Mouse (Mus musculus) spleen, adult 2 months (tissue): Measurements from ENCODE around the gene Fbrsl1. TPM values are rescaled to one million over a fixed set of nuclear protein-coding genes. Genes with fewer than 3 reads are reported as not detected.

Experiments used
- DNase-seq, 2 experiments: peaks; one replicate each; pipeline versions ENCODE4 v3.0.0 to v3.0.0-alpha.2; 2012 to 2021; ENCODE audit warnings: low spot score in 2 of 2, low read depth in 1 of 2
- H3K27ac ChIP-seq: fragments of 200-500 bp; 2 replicates; pipeline ENCODE4 v1.5.1; 2012; ENCODE audit warnings: low read length, inconsistent platforms; ENCODE audit not compliant: insufficient read depth
- H3K27me3 ChIP-seq: fragments of 200-500 bp; 2 replicates; pipeline ENCODE4 v1.6.1; 2012; ENCODE audit warnings: mild to moderate bottlenecking, moderate library complexity, low read length, inconsistent platforms; ENCODE audit not compliant: control insufficient read depth, insufficient read depth
- H3K36me3 ChIP-seq: fragments of 200-500 bp; 2 replicates; pipeline ENCODE4 v1.6.1; 2012; ENCODE audit warnings: mild to moderate bottlenecking, low read length, inconsistent platforms; ENCODE audit not compliant: control insufficient read depth, insufficient read depth
- H3K4me1 ChIP-seq: fragments of 200-500 bp; 2 replicates; pipeline ENCODE4 v1.6.1; 2011; ENCODE audit warnings: inconsistent platforms; ENCODE audit not compliant: control insufficient read depth, insufficient read depth, insufficient read length
- H3K4me3 ChIP-seq: fragments of 200-500 bp; 2 replicates; pipeline ENCODE4 v1.5.1; 2011; ENCODE audit warnings: mild to moderate bottlenecking, inconsistent platforms; ENCODE audit not compliant: insufficient read depth, insufficient read length; ENCODE audit errors: extremely low read depth
- CTCF ChIP-seq: fragments of 200-500 bp; IDR thresholded peaks from 2 replicates; pipeline ENCODE4 v1.5.1; 2011; ENCODE audit warnings: mild to moderate bottlenecking, inconsistent platforms; ENCODE audit not compliant: insufficient read depth, insufficient read length, insufficient replicate concordance; ENCODE audit errors: extremely low read depth
- POLR2A ChIP-seq: fragments of 200-500 bp; IDR thresholded peaks from 2 replicates; pipeline ENCODE4 v1.6.1; 2011; ENCODE audit warnings: low read depth, low read length, inconsistent platforms
- WGBS: fragments of 180-500 bp; shearing (Covaris S2); methylation state at CpG from one replicate; pipeline ENCODE4 v1.1.7; 2018; 5-methylcytosine and 5-hydroxymethylcytosine counted together
- polyA plus RNA-seq: library from polyadenylated mRNA; depleted of rRNA; stranded (reverse); fragments of >200 nt; gene quantifications from 2 replicates; pipeline ENCODE4 v1.2.3, GENCODE M21; 2012

Fbrsl1 gene
- polyA plus RNA-seq, 1 experiment, result 73.9 TPM

DNA sequence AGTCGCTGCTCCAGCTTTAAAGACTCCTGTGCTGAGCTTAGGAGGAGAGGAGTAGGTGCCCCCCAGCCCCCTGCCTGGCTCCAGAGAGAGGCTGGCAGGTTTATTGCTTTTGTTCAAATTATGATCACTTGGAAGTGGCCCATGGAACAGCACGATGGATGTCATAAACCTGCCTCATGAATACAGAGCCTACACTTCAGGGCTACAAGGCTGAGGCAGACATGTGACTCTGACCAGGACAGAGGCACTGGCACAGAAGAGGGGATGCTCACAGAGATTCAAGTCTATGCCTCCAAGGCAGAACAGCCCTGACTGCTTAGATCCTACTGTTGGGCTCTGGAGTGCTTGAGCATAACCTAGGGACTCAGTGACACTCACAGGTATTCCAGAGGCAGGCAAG is 39.3 kb downstream of the Fbrsl1 start:
- Histone ChIP-seq H3K4me3 (no peak overlapping the region), H3K27me3 (no peaks in the 10 kb centered on the region), H3K27ac (no peak overlapping the region), H3K36me3 (peaks cover 1% of the 10 kb centered on the region), H3K4me1 (no peaks in the 10 kb centered on the region)
- DNase-seq, result no peak
- TF ChIP-seq POLR2A, result no peak
- no peak for TF ChIP-seq CTCF
- WGBS, result 92% methylated on average over 2 of the region's 2 CpGs

DNA sequence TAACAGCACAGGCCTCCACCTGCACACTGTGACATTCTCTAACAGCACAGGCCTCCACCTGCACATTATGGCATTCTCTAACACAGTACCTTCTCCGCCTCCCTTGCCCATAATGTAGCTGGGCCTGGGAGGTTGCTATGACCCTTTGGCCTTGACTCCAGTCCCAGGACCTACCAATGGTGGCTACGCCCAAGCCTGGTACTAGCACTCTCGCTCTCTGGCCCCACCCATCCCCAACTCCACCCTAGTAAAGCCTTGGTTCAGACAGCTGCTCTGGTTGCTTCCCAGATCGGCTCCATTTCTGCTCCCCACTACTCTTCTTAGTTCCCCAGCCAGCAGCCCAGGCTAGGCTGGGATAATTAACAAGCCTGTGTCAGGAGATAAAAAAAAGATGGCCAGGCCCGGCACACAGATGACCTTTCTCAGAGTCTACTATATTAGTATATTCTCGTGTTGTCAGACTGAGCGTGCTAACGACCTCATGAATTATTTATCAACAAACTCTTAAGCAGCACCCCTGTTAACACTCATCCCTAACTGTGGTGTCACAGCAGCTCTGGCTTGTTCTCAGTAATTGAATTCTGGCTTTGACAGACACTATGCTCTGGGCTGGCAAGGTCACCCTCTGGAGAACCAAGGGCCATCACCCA is 42.1 kb downstream of the Fbrsl1 start:
- Histone ChIP-seq H3K27ac (no peak overlapping the region), H3K4me1 (no peaks in the 10 kb centered on the region), H3K36me3 (no peaks in the 10 kb centered on the region), H3K4me3 (no peak overlapping the region), H3K27me3 (no peaks in the 10 kb centered on the region)
- no peak for TF ChIP-seq POLR2A
- TF ChIP-seq CTCF, result no peak
- WGBS, result 91% methylated on average over 8 of the region's 8 CpGs
- no peak for DNase-seq

DNA sequence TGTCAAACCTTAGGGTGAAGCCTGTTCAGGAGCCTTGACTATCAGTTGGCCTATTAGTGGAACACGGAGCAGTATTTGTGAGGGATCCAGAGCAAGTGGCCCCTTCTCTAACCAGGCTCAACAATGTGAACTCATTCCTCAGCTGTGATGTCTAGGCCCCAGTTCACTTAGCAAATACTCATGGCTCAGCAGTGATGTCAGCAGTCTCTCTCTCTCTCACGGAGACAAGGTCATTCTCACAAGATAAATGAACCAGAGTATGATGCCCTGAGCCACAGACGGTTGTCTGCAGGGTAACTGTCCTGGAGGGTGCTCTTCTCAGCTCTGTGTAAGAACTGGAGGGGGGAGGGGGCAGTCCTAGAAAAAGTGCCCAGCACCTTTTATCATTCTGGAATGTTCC is 44.4 kb downstream of the Fbrsl1 start:
- DNase-seq, result no peak
- Histone ChIP-seq H3K27ac (no peak overlapping the region), H3K4me3 (no peak overlapping the region), H3K4me1 (no peaks in the 10 kb centered on the region), H3K27me3 (no peaks in the 10 kb centered on the region), H3K36me3 (no peaks in the 10 kb centered on the region)
- WGBS, result 82% methylated on average over 3 of the region's 3 CpGs
- TF ChIP-seq CTCF, result no peak
- TF ChIP-seq POLR2A, result no peak

DNA sequence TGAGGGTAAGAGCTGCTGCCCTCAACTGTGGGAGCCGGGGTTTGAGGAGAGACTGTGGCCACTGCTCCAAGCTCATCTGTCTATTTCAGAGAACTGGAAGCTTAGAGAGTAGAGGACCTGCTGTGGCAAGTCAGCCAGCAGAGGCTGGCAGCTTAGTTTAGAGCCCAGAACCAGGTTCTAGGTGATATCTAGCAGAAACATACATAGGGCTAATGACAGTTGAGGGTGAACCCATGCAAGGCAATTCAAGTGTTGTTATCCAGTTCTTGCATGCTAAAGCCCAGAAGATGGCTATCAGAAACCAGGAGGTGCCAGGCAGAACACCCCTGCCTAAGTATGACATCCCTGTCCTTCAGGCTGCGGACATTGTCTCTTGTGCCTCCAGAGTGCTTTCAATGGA is 45.7 kb downstream of the Fbrsl1 start:
- Histone ChIP-seq H3K4me1 (no peaks in the 10 kb centered on the region), H3K27me3 (no peaks in the 10 kb centered on the region), H3K4me3 (no peak overlapping the region), H3K36me3 (no peaks in the 10 kb centered on the region), H3K27ac (no peak overlapping the region)
- DNase-seq, result no peak
- TF ChIP-seq CTCF (no peak), POLR2A (no peak)
- 88% methylated on average over 2 of the region's 2 CpGs for WGBS

DNA sequence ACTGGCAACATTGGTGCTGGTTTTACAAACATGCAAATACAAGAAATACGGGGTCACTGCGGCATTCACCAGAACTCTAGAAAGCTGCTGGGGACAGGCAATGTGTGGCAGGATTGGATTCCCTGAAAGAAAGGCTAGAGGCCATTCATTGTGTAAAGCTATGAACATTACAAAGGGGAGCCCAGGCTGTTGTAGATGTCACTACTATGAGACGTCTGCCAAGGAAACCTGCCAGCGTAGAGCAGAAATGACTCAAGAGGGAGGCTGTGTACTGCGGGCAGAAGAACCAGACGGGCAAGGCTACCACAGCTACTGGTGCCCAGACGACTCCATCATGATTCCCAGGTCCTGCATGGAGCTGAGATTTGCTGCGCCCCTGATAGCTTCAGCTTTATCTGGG is 47.2 kb downstream of the Fbrsl1 start:
- H3K36me3 ChIP-seq, result no peaks in the 10 kb centered on the region
- no peaks in the 10 kb centered on the region for H3K27me3 ChIP-seq
- no peak for DNase-seq
- 95% methylated on average over 8 of the region's 8 CpGs for WGBS
- H3K4me3 ChIP-seq, result no peak overlapping the region
- TF ChIP-seq CTCF (no peak), POLR2A (no peak)
- no peak overlapping the region for H3K27ac ChIP-seq
- H3K4me1 ChIP-seq, result no peaks in the 10 kb centered on the region

DNA sequence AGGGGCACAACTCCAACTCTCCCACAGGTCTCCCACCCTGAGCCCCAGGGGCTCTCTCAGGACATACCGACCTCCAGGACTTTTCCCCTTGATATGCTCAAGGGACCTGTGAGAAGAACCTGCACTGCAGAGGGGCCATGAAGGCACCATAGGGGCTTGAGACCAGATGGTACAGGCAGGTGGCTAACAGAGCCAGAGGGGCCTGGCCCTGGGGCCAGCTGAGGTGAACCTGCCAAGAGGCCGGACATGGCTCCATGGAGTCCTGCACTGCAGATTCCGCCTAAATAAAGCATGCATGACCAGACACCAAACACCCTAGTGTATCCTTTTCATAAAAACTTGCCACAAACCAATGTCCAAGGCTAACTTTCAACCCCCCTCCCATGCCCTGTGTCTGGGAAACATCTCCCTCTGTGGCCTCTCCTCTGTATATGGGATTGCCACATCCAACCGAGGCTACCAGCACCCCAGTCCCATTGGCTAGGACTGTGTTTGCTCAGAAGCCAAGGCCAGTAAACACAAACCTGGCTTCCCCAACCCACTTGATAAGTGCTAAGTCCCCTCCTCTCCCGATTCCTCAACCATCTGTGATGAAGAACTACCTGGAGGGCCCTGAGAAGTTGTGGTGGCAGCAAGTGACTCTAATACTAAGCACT is 53.2 kb downstream of the Fbrsl1 start:
- 88% methylated on average over 5 of the region's 5 CpGs for WGBS
- H3K4me3 ChIP-seq, result no peak overlapping the region
- no peak overlapping the region for H3K27ac ChIP-seq
- no peak for TF ChIP-seq POLR2A
- no peak for TF ChIP-seq CTCF
- no peaks in the 10 kb centered on the region for H3K36me3 ChIP-seq
- no peaks in the 10 kb centered on the region for H3K4me1 ChIP-seq
- H3K27me3 ChIP-seq, result no peaks in the 10 kb centered on the region
- no peak for DNase-seq

DNA sequence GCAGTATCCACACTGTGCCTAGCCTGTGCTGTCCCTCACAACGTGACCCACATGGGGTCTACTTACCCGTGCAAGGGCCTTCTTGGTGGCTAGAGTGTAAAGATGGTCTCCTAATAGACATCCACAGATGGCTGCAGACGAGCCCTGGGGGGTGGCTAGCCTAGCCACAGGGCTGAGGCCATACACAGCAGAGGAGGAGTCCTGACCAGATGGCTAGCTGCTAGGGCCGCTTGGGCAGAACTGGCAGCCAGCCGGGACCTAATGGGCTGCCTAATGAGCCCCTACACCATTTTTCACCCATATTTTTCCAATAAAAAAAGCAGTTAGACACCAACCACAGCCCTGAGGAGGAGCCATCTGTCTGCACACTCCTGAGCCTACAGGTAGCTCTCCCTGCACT is 55.6 kb downstream of the Fbrsl1 start:
- Histone ChIP-seq H3K4me1 (no peaks in the 10 kb centered on the region), H3K27ac (no peak overlapping the region), H3K36me3 (no peaks in the 10 kb centered on the region)

More for the DNA sequence above, 55.6 kb downstream of the Fbrsl1 start:
- Histone ChIP-seq H3K4me3 (no peak overlapping the region), H3K27me3 (no peaks in the 10 kb centered on the region)
- DNase-seq, result no peak
- TF ChIP-seq CTCF, result no peak
- TF ChIP-seq POLR2A, result no peak
- WGBS, result 94% methylated on average over 5 of the region's 5 CpGs
